Mouse (Mus musculus) adrenal gland, postnatal 36 days (tissue): ENCODE measurements around the gene Gpha2. TPM values are rescaled to one million over a fixed set of nuclear protein-coding genes. Genes with fewer than 3 reads are reported as not detected.

Experiments
- DNase-seq, 2 experiments: peaks; one replicate each; pipeline ENCODE4 v3.0.0; 2021; ENCODE audit warnings: mixed read lengths in 1 of 2
- total RNA-seq, 2 experiments: library from RNA; stranded (reverse); gene quantifications; 2 replicates each; pipeline ENCODE4 v1.2.3; 2021

Gene Gpha2
- total RNA-seq, 2 experiments from 2014 or later, result 25.5 to 27.9 TPM

DNA sequence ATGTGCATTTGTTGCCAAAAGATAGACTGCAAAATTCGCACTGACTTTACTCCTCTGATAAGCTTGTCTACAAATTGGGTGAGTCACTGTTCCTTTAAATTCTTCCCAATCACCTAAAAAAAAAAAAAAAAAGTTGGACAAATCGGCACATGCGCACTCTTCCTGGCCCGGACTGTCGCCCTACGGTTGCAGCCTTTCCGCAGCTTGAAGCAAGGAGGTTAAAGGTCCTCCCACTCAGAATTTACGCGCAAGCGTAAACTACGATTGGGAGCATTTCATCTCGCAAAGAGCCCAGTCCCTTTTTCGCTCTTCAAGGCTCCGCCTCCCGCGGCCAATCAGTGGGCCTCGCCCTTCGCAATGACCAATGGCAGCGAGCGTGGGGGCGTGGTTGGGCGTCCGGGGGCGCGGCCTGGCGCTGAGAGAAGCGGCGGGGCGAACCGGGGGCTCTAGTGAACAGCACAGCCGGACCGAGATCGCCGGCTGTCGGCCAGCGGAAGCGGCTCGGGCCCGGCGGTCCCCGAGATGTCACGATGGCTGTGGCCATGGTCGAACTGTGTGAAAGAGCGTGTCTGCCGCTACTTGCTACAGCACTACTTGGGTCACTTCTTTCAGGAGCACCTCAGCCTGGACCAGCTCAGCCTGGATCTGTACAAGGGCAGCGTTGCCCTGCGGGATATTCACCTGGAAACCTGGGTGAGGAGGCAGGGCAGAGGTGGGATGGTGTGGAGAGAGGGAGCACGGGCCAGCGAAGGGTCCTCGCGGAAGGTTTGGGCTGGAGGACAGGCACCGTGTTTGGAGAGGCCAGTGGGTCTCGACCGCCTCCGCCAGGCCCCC is 15.3 kb downstream of the Gpha2 start, which contains the start of gene Atg2a:
Gene Atg2a, plus strand, starts transcription at position 395 of the 834 bp plus-strand sequence.
- DNase-seq, result peak; percentile 99

DNA sequence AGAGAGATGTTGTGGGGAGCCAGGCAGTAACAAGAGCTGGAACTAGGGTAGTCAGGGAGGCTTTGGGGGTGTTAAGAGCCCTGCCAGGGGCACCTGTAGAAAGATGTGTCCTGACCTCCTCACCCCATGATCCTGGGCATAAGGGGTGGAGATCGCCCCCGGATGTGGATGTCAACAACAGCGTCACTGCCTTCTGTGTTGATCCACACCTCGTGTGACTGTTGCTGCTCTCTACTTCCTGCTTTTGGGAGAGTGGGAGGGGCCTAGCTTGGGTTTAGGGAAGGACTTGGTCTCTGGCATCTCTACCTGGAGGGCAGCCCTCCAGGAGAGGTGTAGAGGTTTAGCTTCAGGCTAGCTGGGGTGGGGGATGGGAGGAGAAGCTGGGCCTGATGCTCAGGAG is 16.1 kb downstream of the Gpha2 start:
- peak; percentile 60 to 75 for DNase-seq

DNA sequence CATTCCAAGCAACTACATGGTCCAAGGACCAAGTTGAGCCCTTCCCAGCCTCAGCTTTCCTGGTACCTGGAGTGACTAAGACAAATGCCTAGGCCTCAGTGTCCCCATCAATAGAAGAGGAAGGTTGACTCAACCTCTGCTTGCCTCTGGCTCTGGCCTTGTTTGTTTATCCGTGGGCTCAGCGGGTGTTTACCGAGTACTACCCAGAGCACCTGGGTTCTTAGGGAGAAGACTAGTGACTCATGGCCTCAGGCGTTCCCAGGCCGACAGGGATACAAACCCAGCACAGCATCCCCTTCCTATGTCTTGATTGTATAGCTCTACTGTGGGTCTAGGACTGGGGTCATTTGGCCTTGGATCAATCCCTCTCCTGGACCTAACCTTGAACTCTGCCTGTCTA is 17.0 kb downstream of the Gpha2 start:
- no peak for DNase-seq

DNA sequence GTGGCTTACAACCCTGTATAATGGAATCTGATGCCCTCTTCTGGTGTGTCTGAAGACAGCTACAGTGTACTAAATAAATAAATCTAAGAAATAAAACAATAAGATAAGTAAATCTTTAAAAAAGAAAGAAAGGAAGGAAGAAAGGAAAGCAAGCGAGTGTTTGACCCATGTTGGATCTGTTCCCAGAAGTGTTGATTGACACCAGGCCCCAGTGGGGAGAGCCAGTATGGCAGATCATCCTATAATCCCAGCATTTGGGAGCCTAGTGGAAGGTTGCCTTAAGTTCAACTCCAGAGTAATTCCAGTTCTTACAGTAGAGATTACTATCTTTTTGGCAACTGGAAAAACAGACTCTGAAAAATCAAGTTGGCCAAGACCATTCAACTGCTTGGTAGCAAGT is 19.6 kb downstream of the Gpha2 start:
- no peak for DNase-seq

DNA sequence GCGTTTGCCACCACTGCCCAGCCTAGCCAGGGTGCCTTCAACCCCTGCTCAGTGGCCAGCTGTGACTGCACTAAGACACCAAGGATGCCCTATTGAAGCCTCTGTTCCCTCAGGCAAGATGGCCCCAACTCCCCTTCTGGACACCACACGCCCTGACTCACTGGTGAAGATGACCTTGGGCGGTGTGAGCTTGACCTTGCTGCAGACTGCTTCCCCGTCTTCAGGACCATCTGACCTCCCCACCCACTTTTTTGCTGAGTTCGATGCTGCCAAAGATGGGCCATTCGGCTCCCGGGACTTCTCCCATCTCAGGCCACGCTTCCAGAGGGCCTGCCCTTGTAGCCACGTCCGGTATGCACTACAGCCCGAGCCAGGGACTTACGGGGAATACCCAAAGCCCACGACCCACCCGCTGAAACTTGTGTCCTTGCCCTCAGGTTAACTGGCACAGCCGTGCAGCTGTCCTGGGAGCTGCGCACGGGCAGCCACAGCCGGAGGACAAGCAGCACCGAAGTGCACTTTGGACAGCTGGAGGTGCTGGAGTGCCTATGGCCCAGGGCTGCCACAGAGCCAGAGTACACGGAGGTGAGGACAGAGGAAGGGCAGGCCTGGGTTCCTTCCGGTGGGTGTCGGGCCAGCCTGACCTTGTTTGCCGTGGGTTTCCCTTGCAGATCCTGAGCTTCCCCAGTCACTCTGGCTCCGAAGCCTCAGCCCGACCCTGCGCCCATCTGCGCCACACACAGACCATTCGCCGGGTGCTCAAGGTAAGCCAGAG is 21.5 kb downstream of the Gpha2 start:
- peak in 1 of 2 experiments; percentile 68 for DNase-seq

DNA sequence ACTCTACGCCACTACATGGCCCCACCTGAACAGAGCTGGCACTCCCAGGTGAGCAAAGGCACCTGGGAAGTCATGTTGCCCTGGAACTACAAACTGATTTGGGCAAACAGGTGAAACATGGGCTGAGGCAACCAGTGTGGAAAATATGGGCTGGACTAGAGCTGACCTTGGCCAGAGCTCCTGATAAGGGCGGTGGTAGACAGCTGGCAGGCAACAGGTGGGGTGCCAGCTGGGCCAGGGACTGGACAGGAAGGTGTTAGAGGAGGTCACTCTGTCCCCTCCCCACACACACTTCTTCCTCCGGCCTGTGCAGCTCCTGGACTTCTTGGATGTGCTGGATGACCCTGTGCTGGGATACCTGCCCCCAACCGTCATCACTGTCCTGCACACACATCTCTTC is 26.8 kb downstream of the Gpha2 start:
- no peak for DNase-seq

DNA sequence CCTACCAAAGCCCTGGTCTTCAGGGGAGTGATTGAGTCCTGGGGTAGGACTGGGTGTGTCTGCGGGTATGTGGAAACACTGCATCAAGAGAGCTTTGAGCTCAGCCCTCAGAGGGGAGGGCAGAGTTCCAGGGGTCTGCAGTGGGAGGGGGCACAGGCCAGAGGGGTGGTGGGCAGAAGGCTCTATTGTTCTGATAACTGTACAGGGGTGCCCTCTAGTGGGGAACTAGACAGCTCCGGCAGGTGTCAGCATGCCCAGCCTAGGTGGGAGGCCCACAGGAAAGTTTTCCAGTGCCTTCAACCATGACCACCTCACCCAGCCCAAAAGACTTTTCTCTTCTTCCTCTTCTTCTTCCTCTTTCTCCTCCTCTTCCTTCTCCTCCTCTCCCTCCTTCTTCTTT is 34.2 kb downstream of the Gpha2 start:
- peak in 1 of 2 experiments; percentile 48 for DNase-seq

DNA sequence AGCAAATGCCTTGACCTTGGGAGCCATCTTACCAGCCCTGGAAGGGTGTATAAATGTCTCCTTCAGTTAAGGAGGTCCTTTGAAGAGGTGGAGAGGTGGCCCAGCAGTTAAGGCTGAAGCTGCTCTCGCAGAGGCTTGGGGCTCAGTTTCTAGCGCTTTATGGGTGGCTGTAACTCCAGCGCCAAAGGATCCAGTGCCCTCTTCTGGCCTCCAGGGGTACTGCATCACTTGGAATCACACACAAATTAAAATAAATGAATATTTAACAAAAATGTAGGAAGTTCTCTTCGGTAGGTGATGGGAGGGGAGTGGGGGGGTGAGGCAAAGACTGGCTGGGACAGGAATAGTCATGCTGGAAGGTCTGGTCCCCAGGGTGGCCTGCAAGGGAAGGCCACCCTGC is 34.8 kb downstream of the Gpha2 start:
- DNase-seq, result no peak

DNA sequence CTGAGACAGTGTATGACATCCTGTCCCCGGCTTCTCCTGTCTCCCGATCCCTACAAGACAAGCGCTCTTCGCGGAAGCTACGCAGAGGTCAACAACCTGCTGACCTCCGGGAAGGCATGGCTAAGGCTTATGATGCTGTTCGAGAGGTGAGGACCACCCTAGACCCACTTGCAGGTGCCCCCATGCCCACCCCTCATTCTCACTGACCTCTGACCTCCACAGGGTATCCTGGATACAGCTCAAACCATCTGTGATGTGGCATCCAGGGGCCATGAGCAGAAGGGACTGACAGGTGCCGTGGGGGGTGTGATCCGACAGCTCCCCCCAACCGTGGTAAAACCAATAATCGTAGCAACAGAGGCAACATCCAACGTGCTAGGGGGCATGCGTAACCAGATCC is 35.2 kb downstream of the Gpha2 start:
- DNase-seq, result no peak

DNA sequence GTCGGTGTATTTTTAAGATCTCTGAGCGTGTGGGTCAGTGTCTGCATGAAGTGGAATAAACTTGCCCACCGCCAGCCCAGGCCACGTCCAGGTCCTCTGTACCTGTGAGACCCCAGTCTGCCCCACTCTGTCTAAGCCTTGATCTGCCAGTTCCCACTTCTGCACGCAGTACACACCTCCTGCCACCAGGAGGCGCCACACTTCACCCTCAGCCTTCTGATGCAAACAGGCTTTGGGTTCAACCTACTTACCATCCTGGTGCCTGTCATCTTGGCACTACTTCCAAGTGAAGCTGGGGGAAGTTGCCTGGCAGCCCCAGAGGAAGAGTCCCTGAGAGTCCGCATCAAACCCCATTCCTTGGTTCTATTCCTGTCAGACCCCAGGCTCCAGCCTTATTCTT is 36.0 kb downstream of the Gpha2 start:
- peak; percentile 74 to 77 for DNase-seq

DNA sequence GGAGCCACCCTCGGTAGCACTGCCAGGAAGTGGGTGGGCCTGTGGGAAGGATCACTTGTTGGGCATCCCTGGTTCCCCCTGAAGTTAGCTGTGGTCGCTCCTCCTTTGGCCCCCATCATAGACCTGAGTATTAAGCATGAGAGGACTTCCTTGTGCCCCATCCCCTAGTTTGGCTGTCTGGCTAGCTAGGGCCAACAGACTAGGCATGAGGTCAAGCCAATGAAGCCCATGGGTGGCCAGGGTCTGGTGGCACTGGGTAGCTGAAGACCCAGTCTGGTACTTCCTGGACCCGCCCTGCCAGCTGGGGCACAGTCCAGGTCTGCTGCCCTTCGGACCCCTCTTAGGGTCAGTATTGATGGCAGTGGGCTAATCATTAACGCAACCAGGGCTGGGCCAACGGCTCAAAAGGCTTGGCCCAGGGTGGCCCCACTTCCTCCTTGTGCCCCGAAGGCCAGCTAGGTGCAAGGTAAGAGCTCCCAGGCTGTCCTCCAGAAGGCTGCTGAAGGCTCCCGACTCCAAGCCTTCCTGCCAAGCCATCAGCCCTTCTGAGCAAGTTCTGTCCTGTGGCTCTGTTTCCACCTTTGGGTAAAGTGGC is 36.8 kb downstream of the Gpha2 start:
- no peak for DNase-seq

DNA sequence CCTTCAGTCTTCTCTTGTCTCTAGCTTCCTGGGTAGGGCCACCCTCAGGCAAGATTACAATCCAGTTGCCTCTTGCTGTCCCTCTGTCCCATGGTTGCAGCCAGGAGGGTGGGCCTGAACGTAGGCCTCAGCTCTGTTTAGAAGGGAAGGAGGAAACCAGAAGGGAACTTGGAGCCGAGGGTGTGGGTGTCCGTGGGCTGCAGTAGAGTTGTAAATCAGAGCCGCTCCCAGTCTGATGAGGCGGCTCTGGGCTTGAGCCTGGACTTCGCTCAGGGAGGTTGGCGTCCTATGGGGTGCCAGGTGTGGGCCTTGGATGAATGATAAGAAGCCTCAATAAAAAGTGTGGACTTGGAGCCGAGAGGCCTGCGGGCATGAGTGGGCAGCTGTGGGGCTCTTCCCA is 38.0 kb downstream of the Gpha2 start:
- DNase-seq, result no peak

DNA sequence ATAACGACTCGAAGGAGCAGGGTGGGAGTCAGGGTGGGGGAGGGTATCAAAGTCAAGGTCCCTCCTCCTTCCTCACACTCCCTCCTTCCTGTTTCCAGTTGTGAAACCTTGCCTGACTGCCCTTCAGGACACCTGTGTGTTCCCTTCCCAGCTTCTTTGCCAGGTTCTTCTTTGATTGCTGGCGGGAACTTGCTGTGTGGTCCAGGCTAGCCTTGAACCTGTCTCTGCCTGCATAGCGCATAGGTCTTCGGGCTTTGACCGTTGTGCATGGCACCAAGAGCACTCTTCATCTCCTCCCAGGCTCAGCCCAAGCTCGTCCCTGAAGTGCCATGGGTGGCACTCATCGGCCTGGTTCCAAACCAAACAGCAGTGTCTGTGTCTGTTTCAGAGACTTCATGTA is 38.8 kb downstream of the Gpha2 start:
- no peak for DNase-seq

DNA sequence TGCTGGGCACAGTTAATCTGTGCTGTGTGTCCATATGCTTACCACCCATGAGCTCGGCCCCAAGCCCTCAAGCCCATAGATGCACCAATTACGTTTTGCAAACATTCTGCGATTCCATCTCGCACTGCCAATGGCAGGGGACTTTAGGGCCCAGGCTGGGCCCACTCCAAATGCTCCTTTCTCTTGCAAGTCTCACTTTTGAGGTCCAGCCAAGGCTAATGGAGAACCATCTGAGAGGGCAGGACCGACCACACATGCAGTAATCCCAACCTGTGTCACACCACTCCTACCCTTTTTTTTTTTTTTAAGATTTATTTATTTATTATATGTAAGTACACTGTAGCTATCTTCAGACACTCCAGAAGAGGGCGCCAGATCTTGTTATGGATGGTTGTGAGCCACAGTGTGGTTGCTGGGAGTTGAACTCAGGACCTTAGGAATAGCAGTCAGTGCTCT is 39.6 kb downstream of the Gpha2 start:
- no peak for DNase-seq

DNA sequence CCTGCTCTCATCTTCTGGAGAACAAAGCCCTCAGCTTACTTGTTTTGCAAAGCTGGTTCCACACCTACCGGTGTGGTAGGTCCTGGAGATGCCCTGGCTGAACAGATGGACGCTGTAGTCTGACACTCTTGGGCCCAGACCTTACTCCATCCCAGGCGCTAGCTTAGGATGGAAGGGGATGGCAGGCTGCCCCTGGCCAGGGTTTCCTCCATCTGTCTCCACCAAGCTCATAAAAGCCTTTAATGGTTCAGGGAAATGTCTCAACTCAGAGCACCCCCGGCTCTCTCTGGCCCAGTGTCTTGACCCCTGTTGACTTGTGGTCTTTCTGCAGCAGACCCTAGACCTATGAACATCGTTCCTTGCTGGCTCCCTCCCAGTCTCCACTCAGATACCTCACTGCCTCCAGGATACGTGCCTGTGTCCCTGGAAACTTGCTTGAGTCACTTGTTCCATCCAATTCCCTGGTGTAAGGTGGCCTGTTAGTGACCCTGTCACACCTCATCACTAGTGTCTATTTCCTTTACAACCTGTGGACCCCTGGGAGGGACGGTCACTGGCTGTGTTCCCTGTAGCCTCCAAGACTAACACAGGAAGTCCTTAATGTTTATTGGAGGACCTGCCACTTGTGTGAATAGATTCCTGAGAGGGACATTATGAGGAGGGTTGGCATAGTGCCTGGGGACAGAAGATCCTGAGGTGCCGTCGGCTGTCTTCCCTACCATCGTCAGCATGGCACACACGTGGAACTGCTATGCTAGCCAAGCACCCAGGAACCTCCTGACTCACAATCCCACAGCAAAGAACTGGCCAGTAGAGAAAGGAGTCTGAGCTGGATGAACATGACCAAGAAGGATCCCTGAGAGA is 41.4 kb downstream of the Gpha2 start:
- DNase-seq, result no peak

DNA sequence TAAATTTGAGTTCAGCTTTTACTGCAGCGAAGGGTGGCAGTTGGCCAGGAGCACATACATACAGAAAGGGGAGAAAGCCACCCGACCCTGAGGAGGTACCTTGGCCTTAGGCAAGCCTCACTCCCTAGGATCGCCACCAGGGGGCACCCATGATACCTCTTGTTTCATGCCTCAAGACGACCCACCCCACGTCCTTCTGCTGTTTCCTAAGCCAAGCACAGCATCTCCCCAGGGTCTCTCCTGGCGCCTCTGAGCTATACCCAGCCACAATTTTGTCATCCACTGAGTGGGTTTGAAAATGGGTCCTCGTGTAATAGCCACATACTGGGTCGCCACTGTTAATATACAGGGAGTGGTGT is 42.0 kb downstream of the Gpha2 start:
- DNase-seq, result peak; percentile 89 to 93

DNA sequence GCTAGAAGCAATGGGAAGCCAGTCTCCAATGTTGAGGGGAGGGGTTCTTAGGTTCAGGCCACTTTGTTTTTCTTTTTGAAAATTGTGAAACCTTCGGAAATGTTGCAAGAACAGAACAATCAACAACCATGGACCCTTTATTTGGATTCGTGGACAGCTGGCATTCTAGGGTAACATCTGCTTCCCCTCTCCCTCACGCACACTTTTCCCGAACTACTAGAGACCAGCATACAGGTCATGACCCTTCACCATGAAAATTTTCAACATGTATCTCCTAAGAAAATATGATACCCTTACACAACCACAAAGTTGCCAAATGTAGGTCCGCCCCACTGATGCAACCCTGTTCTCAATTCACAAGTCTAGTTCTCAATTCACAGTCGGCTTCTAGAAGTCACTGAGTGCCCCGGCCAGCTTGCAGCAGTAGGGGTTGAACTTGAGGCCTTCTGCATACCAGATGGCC is 42.5 kb downstream of the Gpha2 start:
- peak in 1 of 2 experiments; percentile 41 for DNase-seq

DNA sequence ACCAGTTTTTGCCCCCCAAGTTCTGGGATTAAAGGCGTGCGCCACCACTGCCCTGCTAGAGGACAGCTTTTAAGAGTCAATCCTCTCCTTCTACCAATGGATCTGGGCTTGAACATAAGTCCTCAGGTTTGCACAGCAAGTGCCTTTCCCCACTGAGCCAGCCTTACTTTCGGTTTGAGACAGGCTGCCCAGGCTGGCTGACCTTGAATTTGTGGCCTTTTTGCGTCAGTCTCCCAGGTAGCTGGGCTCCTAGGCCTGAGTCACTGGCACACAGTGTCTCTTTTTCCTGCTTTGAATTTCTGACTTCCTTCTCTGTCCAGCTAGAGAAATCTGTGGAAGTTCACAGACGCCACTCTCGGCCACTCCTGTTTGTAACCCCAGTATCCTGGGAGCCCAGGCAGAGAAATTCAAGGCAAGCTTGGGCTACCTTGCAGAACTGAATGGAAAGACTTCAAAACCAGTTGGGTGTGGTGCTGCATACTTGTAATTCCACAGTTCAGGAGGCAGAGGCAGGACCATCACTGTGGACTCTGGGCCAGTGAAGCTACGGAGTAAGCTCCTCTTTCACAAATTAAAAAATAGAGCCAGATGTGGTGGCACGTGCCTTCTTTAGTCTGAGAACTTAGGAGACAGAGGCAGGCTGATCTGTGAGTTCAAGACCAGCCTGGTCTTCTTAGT is 43.8 kb downstream of the Gpha2 start:
- DNase-seq, result peak; percentile 78 to 86

DNA sequence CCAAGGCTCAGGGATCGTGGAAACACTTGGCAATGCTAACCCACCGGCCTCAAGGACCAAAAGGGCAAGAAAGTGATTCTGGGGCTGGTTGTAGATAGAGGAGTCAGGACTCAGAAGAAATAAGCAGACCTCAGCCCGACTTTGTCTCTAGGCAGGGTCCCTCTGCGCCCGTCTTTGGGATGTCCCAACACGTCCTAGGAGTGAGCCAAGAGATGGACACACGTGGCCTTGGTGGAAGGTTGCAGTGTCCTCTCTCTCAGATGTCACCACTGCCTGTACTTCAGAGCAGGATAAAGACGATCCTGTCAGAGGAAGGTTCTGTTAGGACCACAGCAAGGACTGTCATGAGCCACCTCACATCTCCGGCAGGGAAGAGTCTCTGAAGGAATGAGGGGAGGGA is 44.5 kb downstream of the Gpha2 start:
- DNase-seq, result peak; percentile 67 to 72

DNA sequence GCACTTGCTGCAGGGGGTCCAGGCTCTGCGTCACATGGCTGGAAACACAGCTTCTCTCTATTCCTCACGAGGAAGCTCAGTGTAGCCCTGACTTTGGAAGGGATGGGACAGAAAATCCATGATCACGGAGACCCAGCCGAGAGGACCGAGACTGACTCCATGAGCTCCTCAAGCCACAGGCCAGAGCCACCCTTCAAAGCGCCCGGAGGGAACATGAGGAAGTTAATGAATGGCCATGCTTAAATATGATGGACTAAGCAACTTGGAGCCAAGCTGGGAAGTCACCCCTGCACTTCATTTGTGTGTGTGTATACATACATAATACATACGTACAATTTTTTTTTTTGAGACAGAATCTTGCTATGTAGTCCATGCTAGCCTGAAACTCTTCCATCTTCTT is 45.0 kb downstream of the Gpha2 start:
- no peak for DNase-seq

DNA sequence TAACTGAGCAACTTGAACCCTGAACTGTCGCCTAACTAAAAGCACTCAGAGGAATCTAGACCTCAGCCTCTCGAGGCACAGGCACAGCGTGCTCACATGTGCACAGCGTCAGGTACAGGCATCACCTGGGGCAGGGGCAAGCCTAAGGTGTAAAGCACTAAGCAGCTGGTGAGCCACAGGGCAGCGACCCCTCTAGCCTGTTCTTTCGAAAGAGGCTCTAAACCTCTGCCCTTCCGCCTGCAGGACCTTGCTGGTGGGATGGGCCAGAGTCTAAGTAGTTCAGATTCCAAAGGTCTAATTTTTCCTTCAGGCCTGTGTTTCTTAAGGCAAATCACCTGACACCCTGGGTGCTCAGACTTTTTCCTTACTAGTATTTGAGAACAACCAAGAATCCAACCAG is 45.9 kb downstream of the Gpha2 start:
- no peak for DNase-seq
